Mouse (Mus musculus) midbrain, embryonic 15.5 days (tissue): Measurements from ENCODE around the gene Jmjd4. TPM values are rescaled to one million over a fixed set of nuclear protein-coding genes. Genes with fewer than 3 reads are reported as not detected.

ENCODE experiments used
- polyA plus RNA-seq: library from polyadenylated mRNA; unstranded; fragments of >200 nt; fragmentation: Nextera tagmentation; extraction: Ambion mirVana; gene quantifications from 2 replicates; pipeline ENCODE4 v1.2.1, GENCODE M21; 2015

Jmjd4 gene
- polyA plus RNA-seq, 1 experiment from 2014 or later = 20.5 TPM

Other genes starting within 250 kb of the Jmjd4 start
- gene Mrpl55, start 247.6 kb upstream of the Jmjd4 start, polyA plus RNA-seq = 89.8 and 93.2 TPM in 2 replicates
- gene 2310033P09Rik, start 241.7 kb upstream of the Jmjd4 start, polyA plus RNA-seq = 24.3 and 27.7 TPM in 2 replicates
- 645 TPM in 2 replicates for gene Arf1, start 221.8 kb upstream of the Jmjd4 start, polyA plus RNA-seq
- 0.43 and 0.61 TPM in 2 replicates for gene Wnt3a, start 159.3 kb upstream of the Jmjd4 start, polyA plus RNA-seq
- gene Wnt9a, start 143.1 kb upstream of the Jmjd4 start, polyA plus RNA-seq = 3.8 and 3.9 TPM in 2 replicates
- gene Prss38, start 74.4 kb upstream of the Jmjd4 start, polyA plus RNA-seq = 0.18 TPM in 1 of 2 replicates, not detected in the other
- 539 and 549 TPM in 2 replicates for gene Snap47, start 1.1 kb downstream of the Jmjd4 start, polyA plus RNA-seq
- 13.8 and 15.4 TPM in 2 replicates for gene Zfp867, start 22.4 kb downstream of the Jmjd4 start, polyA plus RNA-seq
- 15.0 and 16.3 TPM in 2 replicates for gene Zkscan17, start 76.7 kb downstream of the Jmjd4 start, polyA plus RNA-seq
- gene Nlrp3, start 91.5 kb downstream of the Jmjd4 start, polyA plus RNA-seq = 0.18 TPM in 1 of 2 replicates, not detected in the other
- not detected in 2 replicates for gene Olfr222, start 126.2 kb downstream of the Jmjd4 start, polyA plus RNA-seq
- not detected in 2 replicates for gene Olfr223, start 143.2 kb downstream of the Jmjd4 start, polyA plus RNA-seq
- 77.5 and 85.4 TPM in 2 replicates for gene Mprip, start 211.3 kb downstream of the Jmjd4 start, polyA plus RNA-seq